Mouse (Mus musculus): Measurements from ENCODE around the gene Higd1c. TPM values are rescaled to one million over a fixed set of nuclear protein-coding genes. Genes with fewer than 3 reads are reported as not detected.
"Not testable (repeated sequence)": the region's sequence is repeated elsewhere in the genome, so short reads cannot be mapped to it uniquely, and the experiment has no call there.

Higd1c gene
- total RNA-seq, 2 experiments from 2014 or later, result not detected

- DNase-seq, result no peak
- intact Hi-C loops (cut with DNase I; ENCODE audit: low total_unique reads), result no loop called here
These were observed 38.5 kb downstream of the Higd1c start for GRCm38 (mm10) chr15:100402798-100403197.

GRCm38 (mm10) chr15:100403318-100404000 is 39.1 kb downstream of the Higd1c start:
- no peak for DNase-seq
- intact Hi-C loops (cut with DNase I; ENCODE audit: low total_unique reads), result no loop called here

DNA sequence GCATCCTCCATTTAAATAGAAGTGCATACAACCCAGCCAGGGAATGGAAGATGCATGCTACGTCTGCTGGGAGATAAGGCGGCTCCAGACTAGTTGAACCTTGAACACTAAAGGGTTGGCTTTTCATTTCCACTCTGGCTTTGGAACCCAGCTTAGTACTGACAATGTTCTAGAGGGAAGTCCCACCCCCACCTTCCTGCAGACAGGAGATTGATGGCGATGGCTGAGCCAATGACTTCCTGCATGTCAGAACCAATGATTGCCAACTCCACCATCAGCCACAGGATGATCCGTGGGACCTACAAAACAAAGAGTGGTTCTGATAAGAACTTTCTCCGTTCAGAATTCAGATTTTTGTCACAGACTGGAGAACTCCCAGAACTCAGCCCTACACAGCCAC is 41.7 kb downstream of the Higd1c start:
- intact Hi-C loops (cut with DNase I; ENCODE audit: low total_unique reads), result no loop called here
- no peak for DNase-seq

DNA sequence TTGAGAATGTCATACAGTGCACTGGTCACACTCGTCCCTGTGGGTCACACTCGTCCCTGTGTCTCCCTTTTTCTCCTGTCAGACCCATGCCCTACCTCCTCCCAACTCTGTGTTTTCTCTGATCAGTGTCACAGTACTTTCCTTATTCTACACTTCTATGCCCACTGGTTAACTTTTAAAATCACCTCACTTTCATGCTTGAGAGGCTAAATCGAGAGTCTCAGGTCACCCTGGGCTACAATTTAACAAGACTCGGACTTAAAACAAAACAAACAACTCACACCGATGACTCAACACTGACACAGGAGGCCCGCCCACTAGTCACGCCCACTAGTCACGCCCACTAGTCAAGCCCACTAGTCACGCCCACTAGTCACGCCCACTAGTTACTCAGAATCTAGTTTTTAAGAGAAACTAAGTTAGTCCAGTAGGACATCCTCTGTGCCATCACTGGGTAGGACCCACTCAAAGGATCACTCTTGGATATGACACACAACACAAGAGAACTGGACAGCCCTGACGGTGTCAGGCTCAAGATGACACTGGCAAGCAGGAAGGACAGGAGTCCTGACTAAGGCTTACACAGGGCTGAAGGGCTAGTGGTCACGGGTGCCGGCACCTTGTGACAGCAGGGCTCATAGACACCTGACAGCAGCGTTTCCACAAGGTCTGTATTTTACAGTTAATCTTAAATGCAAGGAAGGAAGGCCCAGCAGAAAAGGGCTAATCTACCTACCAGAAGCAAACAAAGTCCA is 46.8 kb downstream of the Higd1c start:
- DNase-seq, result no peak
- intact Hi-C loops (cut with DNase I; ENCODE audit: low total_unique reads), result no loop called here

- no peak for DNase-seq
- intact Hi-C loops (cut with DNase I; ENCODE audit: low total_unique reads), result no loop called here
These were observed 47.4 kb downstream of the Higd1c start for GRCm38 (mm10) chr15:100411731-100412130.

DNA sequence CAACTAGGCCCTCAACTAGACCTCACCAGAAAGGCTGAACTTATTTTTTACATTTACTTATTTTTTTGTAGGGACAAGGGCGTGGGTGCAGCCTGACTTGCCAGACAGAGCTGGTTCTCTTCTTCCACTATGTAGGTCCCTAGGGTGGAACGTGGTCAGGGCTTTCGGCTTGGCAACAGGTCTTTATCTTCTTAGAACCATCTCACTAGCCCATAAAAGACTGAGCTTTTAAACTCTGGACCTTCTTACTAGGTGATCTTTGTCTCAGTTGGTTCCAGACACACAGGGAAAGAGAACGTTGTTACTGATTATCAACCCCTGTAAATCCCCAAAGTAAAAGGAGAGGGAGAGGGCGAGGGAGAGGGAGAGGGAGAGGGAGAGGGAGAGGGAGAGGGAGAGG is 49.0 kb downstream of the Higd1c start:
- intact Hi-C loops (cut with DNase I; ENCODE audit: low total_unique reads), result no loop called here

DNA sequence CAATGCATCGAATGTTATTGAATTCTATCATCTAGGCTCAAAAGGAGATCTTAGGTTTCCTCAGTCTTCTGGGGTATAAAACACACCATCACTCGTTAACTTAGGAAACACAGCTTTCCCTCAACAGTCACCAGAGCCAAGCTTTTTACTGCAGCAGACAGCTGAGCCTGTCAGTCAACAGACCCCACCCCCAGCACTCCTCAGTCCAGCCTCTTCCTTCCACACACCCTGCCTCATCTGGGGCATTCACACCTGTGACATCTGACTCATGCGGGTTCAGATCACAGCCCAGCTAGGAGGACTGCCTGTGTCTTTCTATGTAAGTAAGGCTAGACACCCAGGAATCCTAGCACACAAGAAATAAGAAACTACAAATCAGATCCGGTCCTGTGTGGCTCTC is 49.7 kb downstream of the Higd1c start:
- peak; percentile 45 for DNase-seq
- intact Hi-C loops (cut with DNase I; ENCODE audit: low total_unique reads), result no loop called here

More for the DNA sequence above, 49.0 kb downstream of the Higd1c start:
- no peak for DNase-seq

DNA sequence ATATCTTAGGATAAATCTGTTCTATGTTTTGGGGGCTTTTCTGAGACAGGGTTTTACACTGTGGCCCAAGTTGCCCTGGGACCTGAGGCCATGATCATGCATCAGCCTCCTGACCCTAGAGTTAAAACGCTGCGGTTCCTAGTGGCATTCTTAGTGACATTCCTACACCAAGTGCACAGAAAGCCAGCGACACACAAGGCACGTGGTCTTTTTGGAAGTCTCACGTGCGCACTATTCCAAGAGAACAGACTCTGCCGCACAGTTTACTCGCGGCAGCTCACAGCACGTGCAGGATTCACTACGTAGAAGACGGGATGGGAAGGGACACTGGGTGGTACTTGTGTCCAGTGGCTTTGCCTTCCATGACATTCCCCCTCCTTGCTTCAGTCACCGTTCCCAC is 50.6 kb downstream of the Higd1c start:
- DNase-seq, result no peak
- intact Hi-C loops (cut with DNase I; ENCODE audit: low total_unique reads), result no loop called here

DNA sequence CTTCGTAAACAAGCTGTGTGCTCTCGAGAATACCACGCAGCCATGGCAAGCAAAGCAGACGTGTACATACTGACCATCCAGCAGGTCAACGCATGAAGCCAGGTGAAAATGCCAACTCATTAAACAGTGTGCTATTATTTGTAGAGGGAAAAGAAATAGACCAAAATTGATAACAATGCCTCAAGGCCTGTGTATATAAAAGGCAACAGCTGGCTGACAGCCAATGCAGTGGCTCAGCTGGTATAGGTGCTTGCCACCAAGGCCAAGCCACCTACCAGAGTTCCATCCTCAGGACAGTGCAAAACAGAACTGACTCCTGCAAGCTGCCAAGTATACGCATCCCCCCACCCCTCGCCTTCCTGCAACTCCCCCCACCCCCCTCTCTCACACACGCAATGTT is 51.3 kb downstream of the Higd1c start:
- DNase-seq, result no peak
- intact Hi-C loops (cut with DNase I; ENCODE audit: low total_unique reads), result no loop called here

DNA sequence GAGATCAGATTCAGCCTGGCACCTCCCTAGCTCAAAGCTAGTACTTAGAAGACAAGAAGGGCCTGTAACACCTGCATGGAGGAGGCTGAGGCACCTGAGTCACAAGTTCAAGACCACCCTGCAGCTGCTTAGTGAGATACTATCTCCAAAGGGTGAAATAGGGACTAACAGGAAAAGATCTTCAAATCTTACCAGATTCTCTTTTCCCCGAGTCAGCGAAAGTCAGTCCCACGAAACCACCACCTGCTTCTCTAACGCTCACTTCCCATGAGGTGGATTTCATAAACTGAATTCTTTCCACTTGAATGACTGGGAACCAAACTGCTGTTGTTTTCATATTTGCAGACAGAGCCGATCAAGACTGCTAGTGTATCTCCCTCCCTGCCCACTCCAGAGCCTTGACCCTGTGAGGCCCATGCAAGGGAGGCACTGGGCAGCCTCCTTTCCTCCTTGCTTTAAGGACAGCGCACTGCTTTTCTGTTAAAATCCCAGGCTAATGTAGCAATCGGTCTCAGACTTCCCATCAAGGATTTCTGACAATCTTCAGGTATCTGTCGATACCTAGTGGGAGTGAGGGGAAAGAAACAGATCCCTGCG is 53.6 kb downstream of the Higd1c start:
- no peak for DNase-seq
- intact Hi-C loops (cut with DNase I; ENCODE audit: low total_unique reads), result no loop called here

DNA sequence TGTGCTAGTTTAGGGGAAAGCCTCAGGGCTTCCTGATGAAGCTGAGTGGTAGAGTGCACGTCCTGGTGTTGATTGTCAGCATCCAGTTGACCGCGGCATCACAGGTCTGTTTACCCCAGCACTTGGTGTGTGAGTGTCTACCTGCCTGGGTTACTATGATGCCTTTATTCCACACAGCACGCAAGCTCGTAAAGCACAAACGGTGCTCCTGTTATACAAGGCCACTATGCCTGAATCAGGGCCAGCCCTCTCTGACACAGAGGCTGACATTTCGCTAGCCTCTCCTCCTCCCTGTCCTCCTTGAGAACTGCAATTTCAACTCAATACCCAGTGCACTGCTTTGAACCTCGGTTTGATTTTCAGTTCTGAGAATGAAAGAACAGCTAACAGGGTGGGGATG is 55.0 kb downstream of the Higd1c start:
- intact Hi-C loops (cut with DNase I; ENCODE audit: low total_unique reads), result no loop called here
- DNase-seq, result no peak

DNA sequence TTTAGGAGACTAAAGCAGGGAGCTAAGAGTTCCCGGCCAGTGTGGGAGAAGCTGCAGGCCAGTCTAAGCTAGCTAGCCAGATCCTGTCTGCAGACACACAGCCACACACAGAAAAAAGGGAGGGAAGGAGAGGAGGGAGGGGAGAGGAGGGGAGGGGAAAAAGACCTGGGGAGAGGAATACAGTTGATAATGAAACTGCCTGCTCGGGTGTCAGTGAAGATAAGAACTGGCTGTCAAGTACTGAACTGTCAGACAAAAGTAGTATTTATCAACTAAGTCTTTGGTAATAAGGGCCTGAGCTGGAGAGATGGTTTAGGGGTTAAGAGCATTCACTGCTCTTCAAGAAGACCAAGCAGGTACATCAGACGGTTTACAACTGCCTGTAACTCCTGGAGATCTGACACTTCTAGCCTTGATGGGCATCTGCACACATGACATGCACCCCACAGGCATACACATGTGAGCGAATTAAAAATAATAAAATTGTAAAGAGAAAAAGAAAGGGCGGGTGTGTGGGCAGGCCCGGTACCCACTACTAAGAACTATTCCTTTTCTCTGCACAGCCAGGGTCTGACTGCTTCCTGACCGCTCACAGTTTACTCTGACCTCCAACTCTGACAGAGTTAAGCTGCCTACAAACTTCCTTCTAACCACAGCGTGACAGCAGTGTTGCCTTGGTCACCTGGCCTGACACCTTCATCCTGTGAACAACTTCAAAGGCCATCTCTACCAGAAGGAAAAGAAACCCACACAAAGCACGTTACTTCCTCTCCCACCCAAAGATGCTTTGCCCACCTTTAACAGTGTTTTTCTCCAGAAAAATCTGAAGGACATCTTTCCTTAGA is 55.8 kb downstream of the Higd1c start:
- no peak for DNase-seq
- intact Hi-C loops (cut with DNase I; ENCODE audit: low total_unique reads), result no loop called here

GRCm38 (mm10) chr15:100421059-100421757 is 56.9 kb downstream of the Higd1c start:
- intact Hi-C loops (cut with DNase I; ENCODE audit: low total_unique reads), result no loop called here
- DNase-seq, result no peak

DNA sequence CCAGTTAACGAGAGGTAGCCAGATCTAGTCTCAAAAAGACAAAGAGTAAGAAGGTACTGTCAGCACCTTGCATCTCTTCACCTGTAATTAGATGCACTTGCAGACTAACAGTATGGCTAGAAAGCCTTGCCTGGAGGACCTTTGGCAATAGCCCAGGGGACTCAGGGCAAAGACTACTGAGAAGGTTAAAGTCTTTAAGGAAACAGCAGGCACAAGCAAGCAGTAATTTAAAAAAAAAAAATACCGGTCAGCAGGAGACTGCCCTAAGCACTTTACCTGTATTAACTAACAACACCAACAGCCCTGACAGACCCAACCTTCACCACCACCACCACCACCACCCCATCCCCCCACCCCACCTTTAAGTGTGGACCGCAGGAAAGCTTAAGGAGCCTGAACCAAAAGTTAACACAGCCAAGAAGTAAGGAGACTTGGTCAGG is 57.4 kb downstream of the Higd1c start, which contains the start of gene Gm5475:
TSS of gene Gm5475 (plus strand) at position 390 of the 440 bp plus-strand sequence.
- intact Hi-C loops (cut with DNase I; ENCODE audit: low total_unique reads); DNase-seq: not testable (repeated sequence)

- intact Hi-C loops (cut with DNase I; ENCODE audit: low total_unique reads), result no loop called here
- peak; percentile 33 for DNase-seq
These were observed 58.1 kb downstream of the Higd1c start for GRCm38 (mm10) chr15:100422476-100422875.

GRCm38 (mm10) chr15:100422899-100423860 is 58.8 kb downstream of the Higd1c start:
- peak; percentile 98 for DNase-seq
- intact Hi-C loops (cut with DNase I; ENCODE audit: low total_unique reads), result no loop called here

DNA sequence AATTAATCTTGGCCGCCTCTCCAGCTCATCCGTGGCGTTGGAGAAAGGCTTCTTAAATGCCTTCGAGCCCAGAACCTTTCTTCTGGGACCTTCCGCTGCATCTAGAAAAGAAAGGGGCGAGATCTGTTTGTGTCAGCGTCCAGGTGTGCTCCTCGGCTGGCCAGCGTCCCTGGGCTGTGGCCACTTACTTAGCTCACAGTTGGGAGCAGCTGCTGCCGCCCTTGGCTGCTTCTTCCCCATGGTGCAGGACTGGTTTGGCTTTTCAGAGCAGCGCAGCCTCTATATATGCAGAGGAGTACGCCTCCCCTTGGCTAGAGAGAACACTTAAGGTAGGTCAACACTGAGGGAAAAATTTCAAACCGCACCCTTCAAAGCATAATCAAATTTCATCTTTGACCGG is 59.6 kb downstream of the Higd1c start:
- no peak for DNase-seq
- intact Hi-C loops (cut with DNase I; ENCODE audit: low total_unique reads), result no loop called here
